Mouse (Mus musculus): ENCODE data around the gene S100a1.

S100a1 gene

DNA sequence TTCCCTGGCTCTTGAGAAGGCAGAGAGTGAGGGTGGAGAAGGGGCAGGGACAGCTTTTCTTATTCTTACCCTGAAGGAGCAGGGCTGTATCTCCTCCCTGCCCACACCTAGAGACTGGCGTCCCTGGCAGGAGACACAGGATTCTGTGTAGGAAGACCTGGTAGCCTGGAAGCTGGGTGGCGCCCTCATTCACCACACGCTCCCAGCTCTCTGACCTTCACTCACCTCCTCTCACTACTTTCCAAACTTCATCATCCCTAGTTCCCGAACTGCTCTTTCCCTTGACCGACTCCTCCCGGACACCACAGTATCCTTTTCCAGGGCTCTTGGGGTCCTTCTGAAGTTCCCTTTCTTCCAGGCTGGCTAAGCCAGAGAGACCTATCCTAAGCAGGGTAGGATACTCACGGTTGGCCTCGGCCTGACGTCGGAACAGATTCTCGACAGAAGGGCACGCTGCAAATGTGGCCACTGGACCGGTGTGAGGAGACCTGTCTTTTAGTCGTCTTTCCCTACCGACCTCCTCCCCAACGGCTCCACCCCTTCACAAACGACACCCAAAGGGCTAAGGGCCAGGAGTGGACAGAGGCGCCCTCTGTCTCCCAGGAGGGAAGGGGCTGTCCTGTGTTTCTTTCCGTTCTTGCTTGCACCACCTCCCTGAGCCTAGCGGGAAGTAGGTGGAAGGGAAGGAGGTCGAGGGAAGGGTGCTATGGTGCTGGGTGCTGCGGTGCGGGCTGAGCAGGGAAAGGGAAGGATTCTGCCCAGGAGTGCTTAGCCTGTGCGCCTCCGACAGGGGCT is at the start of gene S100a1, which contains the start of gene S100a13:
S100a1 (minus strand) TSS at position 597 of the 795 bp plus-strand sequence.
S100a13 (plus strand) TSS at position 640 of the 795 bp plus-strand sequence.
- DNase-seq (ENCODE audit: low spot score in 2 of 2): peak; percentile 87 to 89

DNA sequence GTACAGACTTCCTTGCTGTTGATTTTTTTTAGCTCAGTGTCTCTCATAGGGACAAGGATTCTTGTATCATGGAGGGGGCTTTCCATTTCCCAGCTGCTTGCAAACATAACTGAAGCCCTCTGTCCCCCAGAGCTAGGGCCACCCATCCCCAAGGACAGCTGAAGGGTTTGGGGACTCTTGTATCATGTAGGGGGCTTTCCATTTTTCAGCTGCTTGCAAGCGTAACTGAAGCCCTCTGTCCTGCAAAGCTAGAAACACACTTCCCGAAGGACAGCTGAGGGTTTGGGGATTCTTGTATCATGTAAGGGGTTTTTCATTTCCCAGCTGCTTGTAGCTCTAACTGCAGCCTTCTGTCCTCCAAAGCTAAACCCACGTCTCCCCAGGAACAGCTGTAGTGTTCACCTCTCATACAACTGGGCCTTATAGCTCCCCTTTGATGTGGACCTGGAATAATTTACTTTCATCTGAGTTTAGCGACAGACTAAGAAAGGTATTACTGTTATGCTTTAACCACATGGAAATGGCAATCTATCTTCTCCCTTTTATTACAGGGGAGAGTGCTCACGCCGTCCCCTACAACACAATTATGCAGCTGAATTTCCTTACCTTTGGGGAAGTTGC is 45.9 kb upstream of the S100a1 start, which contains the start of gene S100a3:
S100a3 (plus strand) TSS at position 571 of the 621 bp plus-strand sequence.
- DNase-seq (ENCODE audit: low spot score in 2 of 2): no peak

DNA sequence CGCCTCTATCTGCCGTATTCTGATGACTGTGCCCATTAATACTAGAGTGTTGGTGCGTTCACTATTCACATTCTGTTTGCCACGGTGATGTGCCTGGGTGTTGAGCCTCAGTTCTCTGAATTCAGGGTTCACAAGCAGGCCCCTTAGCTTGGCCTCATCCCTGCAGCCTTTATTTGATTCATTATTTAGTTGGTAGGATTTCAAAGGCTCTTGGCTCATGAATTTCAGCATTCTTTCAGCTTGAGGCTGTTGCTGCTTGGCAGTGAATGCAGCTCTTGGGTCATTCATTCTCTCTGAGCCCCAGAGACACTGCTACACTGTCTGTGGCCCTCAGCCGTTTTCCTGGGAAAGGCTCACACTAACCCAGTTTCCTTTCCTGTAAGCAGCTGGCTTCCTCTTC is 41.8 kb upstream of the S100a1 start:
- DNase-seq (ENCODE audit: low spot score in 2 of 2): peak; percentile 34 to 39

DNA sequence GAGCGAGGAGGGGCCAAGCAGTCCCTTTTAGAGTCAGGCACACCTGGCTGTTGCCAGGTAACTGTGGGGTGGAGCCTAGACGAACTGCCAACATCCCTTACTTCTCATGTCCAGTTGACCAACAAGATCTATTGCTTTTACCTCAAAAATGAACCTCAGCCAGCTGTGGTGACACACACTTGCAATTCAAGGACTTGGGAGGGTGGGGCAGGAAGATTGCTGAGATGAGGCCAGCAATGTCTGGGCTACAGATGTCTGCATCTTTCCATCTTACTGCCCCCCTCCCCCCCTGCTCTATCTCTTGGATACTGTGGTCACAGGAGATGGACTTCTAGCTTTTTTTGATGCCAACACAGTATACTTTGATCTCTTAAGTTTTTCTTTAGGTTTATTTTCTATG is 38.0 kb upstream of the S100a1 start:
- DNase-seq (ENCODE audit: low spot score in 2 of 2): no peak

DNA sequence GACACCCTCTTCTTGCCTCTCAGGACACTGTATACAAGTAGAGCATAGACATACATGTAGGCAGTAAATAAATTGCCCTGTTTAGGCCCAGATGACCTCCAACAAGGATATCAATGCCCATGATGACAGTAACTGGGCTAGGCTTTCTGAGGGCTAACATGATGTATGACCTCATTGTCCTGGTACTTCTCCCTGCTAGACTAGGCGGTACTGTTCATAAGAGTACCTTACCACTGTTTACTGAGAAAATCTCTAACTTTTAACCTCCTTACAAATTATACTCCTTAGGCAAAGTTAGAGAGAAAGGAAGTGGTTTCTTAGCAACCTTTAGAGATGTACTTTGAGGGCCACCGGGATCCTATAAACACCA is 36.2 kb upstream of the S100a1 start:
- no peak for DNase-seq (ENCODE audit: low spot score in 2 of 2)

DNA sequence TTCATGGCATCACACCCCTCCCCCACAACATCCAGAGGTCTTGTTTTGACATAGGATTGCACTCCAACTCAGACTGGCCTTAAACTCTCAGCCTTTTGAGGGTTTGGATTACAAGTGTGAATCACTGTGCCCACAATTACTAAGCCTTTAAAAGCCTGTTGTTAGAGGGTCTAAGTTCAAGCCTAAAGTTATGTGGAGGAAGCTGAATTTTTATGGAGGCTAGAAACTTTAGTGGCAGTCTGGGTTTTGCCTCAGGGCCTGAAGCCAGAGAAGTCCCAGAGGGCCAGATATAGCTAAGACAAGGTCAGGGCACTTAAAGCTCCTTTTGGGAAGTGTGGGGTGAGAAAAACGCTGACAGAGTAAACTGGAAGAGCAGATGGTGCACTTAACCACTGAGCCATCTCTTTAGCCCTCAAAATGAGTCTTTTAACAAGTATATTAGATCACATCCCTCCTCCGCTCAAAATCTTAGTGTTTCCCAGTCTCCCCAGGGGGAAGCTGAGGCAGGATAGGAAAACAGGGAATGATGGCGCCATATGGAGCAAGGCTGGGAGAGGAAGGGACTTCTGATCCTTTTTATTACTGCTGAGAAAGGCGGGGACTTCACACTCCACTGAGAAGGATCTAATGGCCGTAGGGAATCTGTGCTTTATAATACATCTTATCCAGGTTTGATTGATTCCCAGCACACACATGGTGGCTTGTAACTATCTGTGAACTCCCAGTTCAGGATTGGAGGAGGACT is 35.7 kb upstream of the S100a1 start:
- DNase-seq (ENCODE audit: low spot score in 2 of 2): no peak

DNA sequence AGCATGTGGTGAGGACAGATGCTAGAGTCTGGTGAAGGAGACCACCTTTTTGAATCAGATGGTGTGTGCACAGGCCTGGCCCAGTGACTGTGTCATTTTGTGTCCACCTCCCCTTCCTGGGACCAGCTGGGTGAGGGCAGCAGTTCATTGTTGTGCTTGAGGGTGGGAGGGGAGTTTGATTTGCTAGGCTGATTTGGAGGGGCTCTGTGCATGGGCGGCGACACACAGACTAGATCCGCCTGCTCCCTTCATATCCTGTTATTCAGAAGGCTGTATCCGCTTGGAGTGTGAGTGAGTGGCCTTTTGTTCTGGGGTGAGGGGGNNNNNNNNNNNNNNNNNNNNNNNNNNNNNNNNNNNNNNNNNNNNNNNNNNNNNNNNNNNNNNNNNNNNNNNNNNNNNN is 26.7 kb upstream of the S100a1 start:
- DNase-seq (ENCODE audit: low spot score in 2 of 2): peak; percentile 65 to 83

DNA sequence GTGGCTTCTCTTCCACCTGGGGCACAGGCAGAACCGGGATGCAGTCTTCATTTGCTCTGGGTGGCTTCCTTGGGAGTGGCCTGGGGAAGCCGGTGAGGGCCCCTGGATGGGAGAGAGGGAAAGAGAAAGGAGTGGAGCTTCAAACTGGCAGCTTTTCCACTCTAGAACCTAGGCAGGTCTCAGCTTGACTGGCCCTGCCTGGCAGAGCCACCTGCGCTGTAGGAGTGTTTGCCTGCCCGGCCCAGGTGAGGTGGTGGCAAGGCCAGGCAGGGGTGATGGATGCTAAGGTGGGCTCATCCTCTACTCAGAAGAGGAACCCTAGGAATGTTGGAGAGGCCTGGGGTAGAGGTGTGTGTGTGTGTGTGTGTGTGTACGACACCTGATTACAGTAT is 23.7 kb upstream of the S100a1 start:
- DNase-seq (ENCODE audit: low spot score in 2 of 2): no peak

DNA sequence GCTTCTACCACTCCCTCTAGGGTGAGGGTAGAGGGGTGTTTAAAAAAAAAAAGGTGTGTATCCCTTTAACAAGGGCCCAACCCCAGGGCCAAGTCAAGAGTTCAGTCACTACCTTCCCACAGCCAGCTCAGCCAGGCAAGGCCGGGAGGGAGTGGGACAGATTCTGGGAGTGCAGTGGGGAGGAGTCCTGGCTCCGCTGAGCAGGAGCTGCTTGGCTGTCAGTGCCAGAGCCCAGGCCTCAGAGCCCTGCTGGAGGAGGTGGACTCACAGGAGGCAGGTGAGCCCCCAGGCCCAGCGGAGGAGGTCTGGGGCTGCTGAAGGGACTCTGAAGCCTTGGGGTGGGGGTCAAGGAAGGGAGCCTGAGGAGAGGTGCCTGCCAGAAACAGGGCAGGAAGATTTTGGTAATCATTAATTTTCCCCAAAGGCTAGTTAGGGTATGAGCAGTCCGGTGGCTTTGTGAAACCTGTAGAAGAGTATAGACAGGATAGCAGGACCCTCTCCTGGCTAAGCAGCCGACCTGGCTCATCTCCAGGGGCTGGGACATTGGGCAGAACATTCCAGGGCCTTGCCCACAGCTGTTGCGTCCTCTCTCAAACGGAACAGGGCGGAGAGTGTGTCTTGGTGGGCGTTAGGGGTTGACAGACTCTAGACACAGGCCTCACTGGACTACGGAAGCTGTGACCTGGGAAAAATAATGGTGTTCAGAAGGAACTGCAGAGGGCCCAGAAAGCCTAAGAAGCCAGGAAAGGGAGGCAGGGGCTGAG is 23.1 kb upstream of the S100a1 start, which contains the start of gene S100a16:
S100a16 (plus strand) TSS at position 114 of the 764 bp plus-strand sequence.
- DNase-seq (ENCODE audit: low spot score in 2 of 2): peak; percentile 89

DNA sequence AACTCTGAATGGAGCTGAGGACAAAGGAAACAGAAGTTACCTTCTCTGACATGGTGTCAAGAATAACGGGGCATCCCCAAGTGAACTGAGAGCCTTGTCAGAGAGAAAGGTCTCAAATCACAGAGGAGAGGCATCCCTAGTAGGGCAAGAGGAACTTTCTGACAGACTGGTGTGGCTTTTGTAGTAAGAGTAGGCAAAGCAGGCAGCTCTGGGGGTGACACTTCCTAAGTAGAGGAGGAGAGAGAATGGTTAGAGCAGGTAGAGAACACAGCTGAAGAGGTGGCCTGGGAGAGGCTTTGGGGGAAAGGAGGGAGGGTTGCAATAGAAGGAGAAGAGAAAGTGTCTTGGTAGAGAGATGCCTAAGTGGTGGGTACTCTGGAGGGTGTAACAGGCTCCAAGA is 21.3 kb upstream of the S100a1 start:
- DNase-seq (ENCODE audit: low spot score in 2 of 2): no peak

DNA sequence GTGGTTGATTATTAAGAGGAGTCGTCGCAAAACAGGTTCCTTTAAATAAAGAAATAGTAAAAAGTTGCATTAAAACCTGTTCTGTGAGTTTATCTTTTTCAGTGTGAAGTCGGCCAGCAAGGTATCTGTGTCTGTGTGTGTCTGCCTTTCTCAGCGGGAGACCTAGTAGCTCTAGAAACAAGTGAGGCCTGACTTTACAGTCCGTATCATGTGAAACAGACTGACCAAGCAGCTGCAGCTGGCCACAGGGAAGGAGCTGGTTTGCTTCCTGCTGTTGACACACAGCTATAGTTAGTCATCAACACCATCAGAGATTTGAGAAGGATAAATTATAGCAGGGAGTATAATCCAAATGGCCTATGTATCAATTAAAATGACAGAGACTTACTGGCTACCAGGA is 17.5 kb upstream of the S100a1 start:
- no peak for DNase-seq (ENCODE audit: low spot score in 2 of 2)

DNA sequence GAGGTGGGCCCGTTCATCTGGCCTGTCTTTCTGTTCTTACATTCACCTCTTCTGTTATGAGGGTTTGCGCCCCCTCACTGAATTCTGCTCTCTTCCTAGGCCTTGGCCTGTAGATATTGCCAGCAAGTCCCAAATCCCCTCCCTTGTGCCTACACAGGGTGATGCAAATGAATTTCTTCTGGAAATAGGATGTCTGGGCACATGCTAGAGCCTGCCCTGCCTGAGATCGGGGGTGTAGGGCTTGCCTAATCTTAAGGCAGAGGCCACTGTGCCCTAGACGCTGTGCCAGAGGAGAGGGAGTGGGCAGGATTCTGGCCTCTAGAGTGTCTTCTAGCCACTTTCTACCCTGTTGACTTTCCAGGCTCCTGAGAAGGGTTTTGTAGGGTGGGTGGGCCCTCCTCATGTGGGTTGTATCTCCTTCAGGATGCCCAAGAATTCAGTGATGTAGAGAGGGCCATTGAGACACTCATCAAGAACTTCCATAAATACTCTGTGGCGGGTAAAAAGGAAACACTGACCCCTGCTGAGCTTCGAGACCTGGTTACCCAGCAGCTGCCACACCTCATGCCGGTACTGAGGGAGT is 13.2 kb upstream of the S100a1 start:
- no peak for DNase-seq (ENCODE audit: low spot score in 2 of 2)

DNA sequence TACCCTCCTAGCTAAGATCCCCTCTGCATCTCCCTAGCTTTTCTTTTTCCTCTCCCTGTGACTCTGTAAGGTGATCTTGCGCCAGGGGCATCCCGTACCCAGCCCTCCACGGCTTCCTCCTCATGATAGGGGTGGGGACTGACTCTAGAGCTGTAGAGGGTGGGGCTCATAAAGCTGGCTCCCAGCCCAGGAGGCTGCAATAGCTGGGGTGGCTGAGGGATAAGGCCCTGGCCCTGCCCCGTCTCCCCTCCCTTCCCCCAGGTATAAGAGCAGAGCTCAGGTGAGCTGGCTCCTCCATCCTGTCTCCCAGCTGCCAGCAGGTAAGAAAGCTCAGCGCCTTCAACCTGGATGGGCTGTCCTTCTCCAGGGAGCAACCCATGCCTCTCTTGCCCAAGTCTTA is 12.4 kb upstream of the S100a1 start, which contains the start of gene S100a14:
S100a14 (plus strand) TSS at position 277 of the 400 bp plus-strand sequence.
- no peak for DNase-seq (ENCODE audit: low spot score in 2 of 2)

DNA sequence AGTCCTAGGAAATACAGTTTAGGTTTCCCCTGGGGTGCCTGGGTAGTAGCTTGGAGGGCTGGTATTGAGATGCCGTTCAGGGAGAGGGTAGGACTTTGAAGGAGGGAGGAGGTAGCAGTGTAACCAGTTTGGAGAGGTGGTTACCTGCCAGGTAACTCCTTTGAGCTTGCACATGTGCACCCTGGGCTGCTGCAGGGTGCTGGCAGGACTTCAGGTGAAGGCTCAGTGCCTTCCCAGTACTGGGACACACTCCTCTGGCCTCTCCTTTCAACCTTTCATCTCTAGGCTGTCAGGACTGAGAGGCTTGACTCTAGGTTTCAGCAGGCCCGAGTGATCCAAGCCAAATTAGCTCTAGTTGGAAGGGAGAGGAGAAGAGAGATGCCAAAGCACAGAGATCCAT is 11.9 kb upstream of the S100a1 start:
- DNase-seq (ENCODE audit: low spot score in 2 of 2): no peak

DNA sequence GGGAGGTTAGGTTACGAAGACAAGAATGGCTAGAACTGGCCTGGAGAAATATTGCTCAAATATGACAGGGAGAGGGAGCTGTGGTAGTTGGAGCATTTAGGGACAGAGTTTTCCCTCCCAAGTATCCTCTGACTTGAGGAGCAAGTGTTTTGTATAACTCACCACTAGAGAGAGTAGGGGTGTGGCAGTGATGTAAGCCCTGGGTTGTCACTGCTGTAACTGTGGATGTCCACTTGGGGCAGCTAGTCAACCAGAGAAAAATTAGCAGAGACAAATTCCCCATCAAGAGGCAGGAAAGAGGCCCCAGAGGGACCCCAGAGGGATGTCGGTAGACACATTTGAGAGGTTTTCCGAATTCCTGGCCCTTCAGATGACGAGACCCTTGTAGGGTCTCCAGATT is 11.2 kb upstream of the S100a1 start:
- DNase-seq (ENCODE audit: low spot score in 2 of 2): peak; percentile 76 to 79

DNA sequence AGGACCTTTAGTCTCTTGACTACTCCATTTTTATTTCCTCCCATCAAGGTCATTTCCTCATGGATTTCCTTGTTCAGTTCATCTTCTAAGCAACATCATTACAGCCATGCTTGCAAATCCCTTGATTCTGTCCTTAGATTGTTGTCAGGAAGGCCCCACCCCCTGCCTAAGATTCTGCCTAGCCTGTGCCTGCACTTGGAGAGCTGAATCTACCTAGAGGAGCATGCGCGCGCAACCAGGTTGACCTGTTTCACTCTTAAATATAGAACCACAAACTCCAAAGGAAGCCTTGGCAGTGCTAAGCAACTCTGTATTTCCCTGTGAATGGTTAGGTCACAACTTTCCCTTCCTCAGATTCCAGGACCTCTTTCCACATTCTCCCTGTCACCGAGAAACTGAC is 3.5 kb upstream of the S100a1 start:
- no peak for DNase-seq (ENCODE audit: low spot score in 2 of 2)

DNA sequence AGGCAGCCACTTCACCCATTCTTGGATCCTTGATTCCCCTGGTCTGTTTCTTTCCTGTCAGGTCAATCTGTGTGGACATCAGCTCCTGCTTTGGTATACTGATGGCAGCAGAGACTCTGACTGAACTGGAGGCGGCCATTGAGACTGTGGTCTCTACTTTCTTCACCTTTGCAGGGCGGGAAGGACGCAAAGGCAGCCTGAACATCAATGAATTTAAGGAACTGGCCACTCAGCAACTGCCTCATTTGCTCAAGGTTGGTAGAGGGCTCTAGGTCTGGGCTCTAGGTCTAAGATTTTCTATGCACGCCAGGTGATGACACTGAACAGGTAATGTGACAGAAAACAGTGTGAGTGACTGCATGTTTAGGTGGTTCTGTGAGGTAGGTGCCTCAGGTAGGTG is 1.6 kb upstream of the S100a1 start:
- no peak for DNase-seq (ENCODE audit: low spot score in 2 of 2)

DNA sequence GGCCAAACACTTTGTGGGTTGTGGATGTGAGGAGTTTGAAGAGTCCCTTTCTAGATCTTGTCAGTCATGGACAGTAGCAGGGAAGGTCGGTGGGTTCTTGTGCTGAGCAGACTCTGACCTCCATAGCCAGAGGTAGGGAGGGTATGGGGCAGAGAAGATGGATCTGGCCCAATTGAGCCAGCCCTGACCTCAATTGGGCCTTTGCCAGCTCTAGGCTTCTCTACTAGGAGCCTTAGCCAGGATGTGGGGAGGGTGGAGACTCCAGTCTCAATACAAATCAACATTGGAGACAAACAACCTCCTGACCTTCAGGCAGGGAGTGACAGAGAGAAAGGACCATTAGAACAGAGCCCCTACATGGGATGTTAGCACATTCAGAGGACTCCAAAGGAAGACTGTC is 1.1 kb upstream of the S100a1 start:
- peak; percentile 54 to 65 for DNase-seq (ENCODE audit: low spot score in 2 of 2)

DNA sequence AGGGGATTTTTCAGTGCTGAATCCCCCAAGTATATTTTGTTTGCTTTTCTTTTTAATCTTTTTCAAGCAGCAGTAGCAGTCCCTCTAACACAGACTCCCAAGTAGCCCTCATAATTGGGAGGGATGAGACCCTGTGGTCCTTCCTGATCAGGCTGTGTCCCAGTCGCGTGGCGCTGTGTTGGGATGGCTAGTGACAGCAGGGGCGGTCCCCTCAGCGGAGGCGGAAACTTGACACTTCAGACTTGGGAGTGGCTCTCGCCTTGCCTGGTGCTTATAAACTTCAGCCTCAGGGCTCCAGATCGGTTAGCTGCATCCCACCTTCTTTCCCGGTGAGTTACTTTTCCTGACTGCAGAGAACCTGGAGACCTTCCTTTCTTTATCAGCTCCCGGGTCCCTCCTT is 499 bp upstream of the S100a1 start:
- DNase-seq (ENCODE audit: low spot score in 2 of 2): peak; percentile 80 to 81

DNA sequence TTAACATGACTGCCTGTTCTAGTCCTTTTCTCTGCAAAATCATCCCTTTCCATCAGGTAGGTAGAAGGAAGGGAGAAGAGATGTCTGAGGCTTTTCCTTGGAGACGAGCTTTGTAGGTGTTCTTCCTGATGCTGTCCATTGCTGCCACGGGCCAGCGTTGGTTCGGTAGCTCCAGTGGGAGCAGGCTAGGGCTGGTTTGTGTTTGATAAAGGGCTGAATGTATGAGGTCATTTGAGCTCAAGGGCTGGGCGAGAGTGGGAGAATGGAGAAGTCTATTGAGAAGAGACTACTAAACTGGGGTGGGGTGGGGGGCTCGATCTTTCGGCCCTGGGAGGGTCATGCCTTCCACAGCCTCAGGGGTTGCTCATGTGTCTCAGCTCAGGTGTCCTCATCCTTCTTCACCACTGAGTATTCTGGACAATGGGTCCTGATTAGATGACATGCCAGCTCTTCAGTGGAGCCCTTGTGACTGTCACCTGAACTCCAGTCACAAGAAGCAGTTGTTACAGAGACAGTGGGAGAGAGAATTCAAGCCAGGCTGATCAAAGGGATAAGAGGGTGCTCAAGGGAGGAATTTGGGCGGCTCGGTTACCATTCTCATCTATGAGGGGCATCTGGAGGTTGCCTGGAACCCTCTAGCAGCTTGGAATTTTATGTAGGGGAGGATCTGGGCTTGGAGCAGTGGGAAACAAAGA is 1.1 kb downstream of the S100a1 start:
- no peak for DNase-seq (ENCODE audit: low spot score in 2 of 2)

DNA sequence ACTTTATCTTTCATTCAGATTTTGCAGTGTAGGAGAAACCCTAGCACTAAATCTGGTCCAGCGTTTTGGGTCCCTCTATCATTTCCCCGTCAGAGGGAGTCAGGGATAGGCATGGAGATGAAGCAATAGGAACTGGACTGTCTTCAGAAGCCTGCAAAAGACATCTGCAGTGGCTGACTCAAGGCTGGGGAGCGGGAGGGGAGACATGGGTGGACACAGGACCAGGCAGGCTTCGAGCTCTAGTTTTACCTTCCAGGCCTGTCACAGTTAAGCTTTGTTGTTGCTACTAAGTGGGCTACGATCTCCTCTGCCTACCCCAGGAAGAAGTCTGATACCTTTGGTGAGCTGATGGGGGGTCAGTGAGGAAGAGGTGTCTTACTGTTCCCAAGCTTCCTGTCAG is 1.9 kb downstream of the S100a1 start:
- DNase-seq (ENCODE audit: low spot score in 2 of 2): no peak
